Mouse (Mus musculus): ENCODE data around the gene Gm38394.
A peak's percentile ranks its signal among the peaks of the same experiment; 100 is the strongest.

The Gm38394 gene

GRCm38 (mm10) chr1:133663427-133663826 is 2.3 kb upstream of the Gm38394 start:
- no peak for DNase-seq (ENCODE audit: low read depth)

- DNase-seq (ENCODE audit: low read depth): no peak
Observed at GRCm38 (mm10) chr1:133662941-133663340, 1.8 kb upstream of the Gm38394 start.

GRCm38 (mm10) chr1:133660466-133661202 is 484 bp downstream of the Gm38394 start, which contains the start of gene Zbed6:
Zbed6 (minus strand) TSS chr1:133660885.
- DNase-seq (ENCODE audit: low read depth): no peak

GRCm38 (mm10) chr1:133658878-133659277 is 2.2 kb downstream of the Gm38394 start:
- no peak for DNase-seq (ENCODE audit: low read depth)

- no peak for DNase-seq (ENCODE audit: low read depth)
Observed at GRCm38 (mm10) chr1:133656811-133657210, 4.3 kb downstream of the Gm38394 start.

- DNase-seq (ENCODE audit: low read depth): no peak
Observed at GRCm38 (mm10) chr1:133653033-133653432, 8.1 kb downstream of the Gm38394 start.

- no peak for DNase-seq (ENCODE audit: low read depth)
Observed at GRCm38 (mm10) chr1:133650288-133651055, 10.6 kb downstream of the Gm38394 start.

- no peak for DNase-seq (ENCODE audit: low read depth)
Observed at GRCm38 (mm10) chr1:133645652-133646051, 15.5 kb downstream of the Gm38394 start.

GRCm38 (mm10) chr1:133641163-133641562 is 20.0 kb downstream of the Gm38394 start:
- no peak for DNase-seq (ENCODE audit: low read depth)

GRCm38 (mm10) chr1:133638517-133638916 is 22.6 kb downstream of the Gm38394 start:
- DNase-seq (ENCODE audit: low read depth): no peak

GRCm38 (mm10) chr1:133632168-133632567 is 28.9 kb downstream of the Gm38394 start:
- DNase-seq (ENCODE audit: low read depth): no peak

GRCm38 (mm10) chr1:133625052-133625451 is 36.1 kb downstream of the Gm38394 start:
- no peak for DNase-seq (ENCODE audit: low read depth)

GRCm38 (mm10) chr1:133618311-133618710 is 42.8 kb downstream of the Gm38394 start:
- DNase-seq (ENCODE audit: low read depth): no peak

- no peak for DNase-seq (ENCODE audit: low read depth)
Observed at GRCm38 (mm10) chr1:133617908-133618307, 43.2 kb downstream of the Gm38394 start.

GRCm38 (mm10) chr1:133613817-133614216 is 47.3 kb downstream of the Gm38394 start:
- no peak for DNase-seq (ENCODE audit: low read depth)

- DNase-seq (ENCODE audit: low read depth): no peak
Observed at GRCm38 (mm10) chr1:133611436-133611835, 49.7 kb downstream of the Gm38394 start.

- DNase-seq (ENCODE audit: low read depth): no peak
Observed at GRCm38 (mm10) chr1:133610601-133611000, 50.5 kb downstream of the Gm38394 start.

GRCm38 (mm10) chr1:133609771-133610502 is 51.2 kb downstream of the Gm38394 start, which contains the start of gene Snrpe:
Snrpe (minus strand) TSS chr1:133610291.
- peak; percentile 97 for DNase-seq (ENCODE audit: low read depth)

GRCm38 (mm10) chr1:133603174-133603573 is 57.9 kb downstream of the Gm38394 start:
- DNase-seq (ENCODE audit: low read depth): no peak

GRCm38 (mm10) chr1:133596298-133597007 is 64.7 kb downstream of the Gm38394 start:
- no peak for DNase-seq (ENCODE audit: low read depth)

- no peak for DNase-seq (ENCODE audit: low read depth)
Observed at GRCm38 (mm10) chr1:133585995-133586537, 75.1 kb downstream of the Gm38394 start.
